Mouse (Mus musculus) liver, embryonic 11.5 days (tissue): ENCODE results near the gene Tcerg1l. TPM values are rescaled to one million over a fixed set of nuclear protein-coding genes. Genes with fewer than 3 reads are reported as not detected.

Experiments used
- ATAC-seq: fragments of 200-750 bp; cut with Nextera tagmentation; replicated peaks from 2 replicates; pipeline ENCODE4 v1.8.0; 2017; ENCODE audit warnings: moderate number of reproducible peaks, mild to moderate bottlenecking, moderate TSS enrichment, moderate library complexity; ENCODE audit not compliant: low FRiP score
- DNase-seq: peaks from one replicate; pipeline ENCODE4 v3.0.0-alpha.2; 2017; ENCODE audit warnings: low spot score
- H3K27ac ChIP-seq: fragments of 300-500 bp; sonication (generic); 2 replicates; pipeline ENCODE4 v1.5.1; 2014; ENCODE audit warnings: mild to moderate bottlenecking, low read depth, low read length, control low read depth
- H3K27me3 ChIP-seq: fragments of 300-500 bp; sonication (generic); replicated peaks from 2 replicates; pipeline ENCODE4 v1.6.1; 2014; ENCODE audit warnings: low read length, mixed read lengths; ENCODE audit not compliant: control insufficient read depth, insufficient read depth
- H3K36me3 ChIP-seq: fragments of 300-500 bp; sonication (generic); 2 replicates; pipeline ENCODE4 v1.6.1; 2014; ENCODE audit warnings: mild to moderate bottlenecking, low read length, moderate library complexity, mixed read lengths; ENCODE audit not compliant: control insufficient read depth, insufficient read depth
- H3K4me1 ChIP-seq: fragments of 300-500 bp; sonication (generic); replicated peaks from 2 replicates; pipeline ENCODE4 v1.6.1; 2014; ENCODE audit warnings: low read length, mixed read lengths; ENCODE audit not compliant: control insufficient read depth, insufficient read depth
- H3K4me2 ChIP-seq: fragments of 300-500 bp; sonication (generic); 2 replicates; pipeline ENCODE4 v1.6.1; 2014; ENCODE audit warnings: mild to moderate bottlenecking, control low read depth, moderate library complexity
- H3K4me3 ChIP-seq: fragments of 300-500 bp; sonication (generic); 2 replicates; pipeline ENCODE4 v1.5.1; 2014; ENCODE audit warnings: low read depth, low read length, control low read depth
- H3K9ac ChIP-seq: fragments of 300-500 bp; sonication (generic); 2 replicates; pipeline ENCODE4 v1.6.1; 2014; ENCODE audit warnings: low read depth, low read length, control low read depth
- H3K9me3 ChIP-seq: fragments of 300-500 bp; sonication (generic); 2 replicates; pipeline ENCODE4 v1.6.1; 2016; ENCODE audit warnings: low read length, inconsistent platforms, mixed read lengths; ENCODE audit not compliant: control insufficient read depth
- whole genome bisulfite sequencing: fragments of 180-500 bp; shearing (Covaris S2); extraction: QIAGEN DNeasy Blood & Tissue Kit; methylation state at CpG from one replicate; pipeline ENCODE4 v1.1.7; 2014; 5-methylcytosine and 5-hydroxymethylcytosine counted together
- polyA plus RNA-seq: library from polyadenylated mRNA; unstranded; fragments of >200 nt; fragmentation: Nextera tagmentation; extraction: Ambion mirVana; gene quantifications from 2 replicates; pipeline ENCODE4 v1.2.1, GENCODE M21; 2014

Tcerg1l gene
- polyA plus RNA-seq, result 0.74 and 0.84 TPM in 2 replicates

DNA sequence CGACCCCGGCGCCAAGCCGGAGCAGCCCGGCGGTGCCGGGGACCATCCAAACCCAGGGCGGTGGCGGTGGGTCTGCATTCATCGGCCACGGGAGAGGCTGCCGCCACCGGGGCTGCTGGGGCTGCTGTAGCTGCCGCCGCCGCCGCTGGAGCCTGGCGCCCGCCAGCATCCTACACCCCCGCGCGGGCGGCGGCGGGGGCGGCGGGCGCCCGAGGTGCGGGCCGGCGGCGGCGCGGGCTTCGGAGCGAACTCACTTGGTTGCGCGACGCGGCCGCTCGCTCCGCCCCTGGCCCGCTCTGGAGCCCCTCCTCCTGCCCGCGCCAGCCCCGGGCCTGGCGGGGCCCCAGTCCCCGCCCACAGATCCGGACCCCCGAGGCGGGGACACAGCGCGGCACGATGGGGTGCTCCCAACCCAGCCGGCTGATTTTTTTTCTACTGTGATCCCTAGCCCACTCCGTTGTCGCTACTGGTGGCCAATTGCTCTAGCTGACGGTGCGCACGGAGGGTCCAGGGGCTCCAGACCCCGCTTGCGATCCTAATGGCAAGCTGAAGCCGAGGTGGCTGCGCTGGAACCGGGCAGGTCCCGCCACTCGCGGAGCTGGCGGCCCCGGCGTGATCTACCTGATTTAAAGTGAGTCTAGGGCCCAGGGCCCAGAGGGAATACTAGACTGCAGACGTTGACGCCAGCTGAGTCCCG is at the start of gene Tcerg1l:
Gene Tcerg1l (minus strand): TSS at position 246 of the 697 bp plus-strand sequence.
- Histone ChIP-seq H3K4me3 (peak within 1 kb of the TSS; percentile 52), H3K4me2 (peak within 1 kb of the TSS; percentile 79), H3K4me1 (no peaks in the 10 kb centered on the region; the same call in 1 of the 2 replicates), H3K9me3 (no peaks in the 10 kb centered on the region), H3K36me3 (no peaks in the 10 kb centered on the region), H3K27ac (no peak within 1 kb of the TSS), H3K9ac (no peak within 1 kb of the TSS), H3K27me3 (peaks cover 37% of the 10 kb centered on the region)
- peak; percentile 36; the same call in 1 of the 2 replicates for ATAC-seq
- under 1% methylated on average over 72 of the region's 76 CpGs for WGBS
- DNase-seq, result peak; percentile 47

DNA sequence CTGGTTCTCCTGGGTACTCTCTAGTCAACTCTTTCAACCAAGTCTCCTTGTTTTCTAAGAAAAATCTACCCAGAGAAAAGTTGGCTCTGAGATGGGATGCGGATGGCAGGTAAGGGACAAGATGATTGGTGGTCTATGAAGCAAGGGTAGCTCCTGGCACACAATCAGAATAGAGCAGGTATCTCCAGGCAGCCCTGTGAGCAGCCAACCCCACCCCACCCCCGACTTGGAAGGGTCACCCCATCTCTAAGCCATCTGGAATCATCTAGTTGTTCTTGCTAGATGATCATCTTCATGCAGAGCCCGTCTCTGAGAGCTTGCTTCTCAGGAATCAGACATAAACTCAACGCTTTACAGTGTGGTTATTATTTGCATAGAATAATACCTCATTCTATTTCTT is 44.6 kb upstream of the Tcerg1l start:
- H3K27me3 ChIP-seq, result no peaks in the 10 kb centered on the region
- H3K4me1 ChIP-seq, result no peaks in the 10 kb centered on the region
- H3K4me2 ChIP-seq, result no peak overlapping the region
- WGBS, result 69% methylated on average over 4 of the region's 4 CpGs
- no peaks in the 10 kb centered on the region for H3K36me3 ChIP-seq
- H3K9me3 ChIP-seq, result no peaks in the 10 kb centered on the region
- no peak overlapping the region for H3K9ac ChIP-seq
- no peak for DNase-seq
- ATAC-seq, result no peak
- H3K4me3 ChIP-seq, result no peak overlapping the region
- no peak overlapping the region for H3K27ac ChIP-seq

DNA sequence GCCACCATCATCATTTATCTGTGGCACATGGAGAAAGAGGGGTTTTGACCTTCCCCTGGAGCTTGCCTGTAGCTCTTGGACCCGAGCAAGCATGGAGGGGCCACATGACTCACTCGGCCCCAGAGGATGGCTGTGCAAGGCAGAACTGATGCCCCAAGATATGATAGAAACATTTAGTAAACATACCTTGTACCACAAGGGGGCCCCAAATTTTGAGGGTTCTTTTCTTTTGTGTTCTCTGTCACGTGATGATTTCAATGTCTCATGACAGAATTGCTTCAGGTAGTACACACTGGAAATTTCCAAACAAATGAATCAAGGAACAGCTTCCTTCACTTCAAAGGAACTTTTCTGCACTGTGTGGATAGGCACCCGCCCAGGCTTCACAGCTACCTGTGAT is 35.0 kb upstream of the Tcerg1l start:
- DNase-seq, result no peak
- Histone ChIP-seq H3K4me2 (no peak overlapping the region), H3K9ac (no peak overlapping the region), H3K4me1 (no peaks in the 10 kb centered on the region), H3K9me3 (no peaks in the 10 kb centered on the region), H3K4me3 (no peak overlapping the region), H3K27me3 (no peaks in the 10 kb centered on the region), H3K36me3 (no peaks in the 10 kb centered on the region), H3K27ac (no peak overlapping the region)
- ATAC-seq, result no peak
- 55% methylated on average over 4 of the region's 4 CpGs for WGBS

DNA sequence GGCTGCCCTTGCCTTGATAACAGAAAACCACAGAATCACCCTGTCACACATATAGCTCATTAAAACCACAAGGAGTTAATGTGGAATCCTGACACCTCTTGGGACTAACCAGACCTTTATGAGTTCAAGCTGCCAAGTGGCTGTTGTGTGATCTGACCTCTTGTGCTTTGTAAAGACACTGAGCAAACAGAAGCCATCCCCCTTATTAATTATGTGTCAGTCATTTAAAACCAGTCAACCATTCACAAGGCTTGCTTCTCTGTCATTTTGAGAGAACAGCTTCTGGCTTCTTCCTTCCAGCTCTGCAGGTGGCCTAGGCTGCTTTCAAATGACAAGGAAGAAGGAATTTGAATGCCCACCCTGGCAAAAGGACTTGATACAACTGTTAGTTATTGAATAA is 33.9 kb upstream of the Tcerg1l start:
- no peak overlapping the region for H3K4me3 ChIP-seq
- no peaks in the 10 kb centered on the region for H3K27me3 ChIP-seq
- no peak overlapping the region for H3K9ac ChIP-seq
- DNase-seq (no peak), ATAC-seq (no peak)
- no peak overlapping the region for H3K4me2 ChIP-seq
- no peak overlapping the region for H3K27ac ChIP-seq
- no peaks in the 10 kb centered on the region for H3K36me3 ChIP-seq
- no peaks in the 10 kb centered on the region for H3K9me3 ChIP-seq
- no peaks in the 10 kb centered on the region for H3K4me1 ChIP-seq

DNA sequence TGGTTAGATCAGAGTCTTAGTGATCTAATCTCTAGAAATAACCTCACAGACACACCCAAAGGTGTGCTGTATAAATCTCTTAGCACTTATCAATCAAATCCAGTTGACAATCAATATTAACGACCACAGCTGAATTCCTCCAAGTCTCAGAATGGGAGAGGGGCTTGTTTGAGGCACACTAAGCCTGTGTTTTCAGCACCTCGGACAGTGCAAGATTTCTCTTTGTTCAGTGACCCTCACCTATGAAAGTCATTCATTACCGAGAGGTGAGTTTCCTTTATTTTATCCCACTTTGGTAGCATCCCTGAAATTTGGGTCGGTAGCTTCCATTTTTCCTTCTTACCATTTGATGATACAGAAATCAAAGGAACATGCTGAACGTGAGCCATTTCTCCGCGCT is 32.4 kb upstream of the Tcerg1l start:
- 55% methylated on average over 7 of the region's 7 CpGs for WGBS
- DNase-seq (no peak), ATAC-seq (no peak)
- H3K9ac ChIP-seq, result no peak overlapping the region
- no peaks in the 10 kb centered on the region for H3K9me3 ChIP-seq
- H3K27me3 ChIP-seq, result no peaks in the 10 kb centered on the region
- H3K36me3 ChIP-seq, result no peaks in the 10 kb centered on the region
- H3K4me1 ChIP-seq, result no peaks in the 10 kb centered on the region
- no peak overlapping the region for H3K4me3 ChIP-seq
- no peak overlapping the region for H3K27ac ChIP-seq
- no peak overlapping the region for H3K4me2 ChIP-seq

DNA sequence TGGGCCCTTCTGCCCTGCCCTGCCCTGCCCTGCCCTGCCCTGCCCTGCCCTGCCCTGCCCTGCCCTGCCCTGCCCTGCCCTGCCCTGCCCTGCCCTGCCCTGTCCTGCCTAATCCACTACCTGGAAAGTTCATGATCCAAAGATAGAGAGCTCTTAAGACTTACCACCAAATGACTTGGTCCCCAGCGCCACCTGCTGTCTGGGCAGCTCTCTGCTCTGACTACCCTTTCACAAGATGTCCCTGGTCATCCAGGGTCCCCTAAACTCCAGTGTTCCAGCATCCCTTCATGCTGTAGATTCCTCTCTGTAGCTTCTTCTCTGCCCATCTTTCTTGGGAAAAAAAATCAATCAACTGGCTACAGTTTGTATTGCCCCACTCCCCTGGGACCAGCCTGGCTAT is 31.3 kb upstream of the Tcerg1l start:
- DNase-seq (no peak), ATAC-seq (no peak)
- Histone ChIP-seq H3K9ac (no peak overlapping the region), H3K27ac (no peak overlapping the region), H3K27me3 (no peaks in the 10 kb centered on the region), H3K4me3 (no peak overlapping the region), H3K4me1 (no peaks in the 10 kb centered on the region), H3K36me3 (no peaks in the 10 kb centered on the region), H3K4me2 (no peak overlapping the region), H3K9me3 (no peaks in the 10 kb centered on the region)
- 46% methylated on average over 1 of the region's 1 CpGs for WGBS

DNA sequence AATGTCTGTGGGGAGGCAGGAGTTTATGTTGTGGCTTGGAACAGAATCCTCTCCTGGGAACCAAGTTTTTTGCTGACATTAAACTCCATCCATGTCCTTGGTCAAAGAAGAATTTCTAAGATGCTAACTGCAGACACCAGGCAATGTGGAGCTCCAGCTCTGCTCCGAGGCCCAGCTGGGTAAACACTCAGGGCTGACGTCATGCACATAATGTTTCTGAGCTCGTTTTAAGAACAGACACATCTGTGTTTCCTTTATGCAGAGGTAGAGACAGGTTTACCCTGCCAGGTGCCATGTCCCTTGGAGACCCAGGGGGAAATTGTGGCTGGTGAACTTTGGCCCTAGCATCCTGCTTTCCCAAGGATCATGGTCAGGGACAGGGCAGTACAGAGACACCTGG is 29.9 kb upstream of the Tcerg1l start:
- no peak overlapping the region for H3K27ac ChIP-seq
- H3K9ac ChIP-seq, result no peak overlapping the region
- ATAC-seq (no peak), DNase-seq (no peak)
- 62% methylated on average over 3 of the region's 3 CpGs for WGBS
- H3K27me3 ChIP-seq, result no peaks in the 10 kb centered on the region
- H3K4me2 ChIP-seq, result no peak overlapping the region
- no peaks in the 10 kb centered on the region for H3K9me3 ChIP-seq
- no peaks in the 10 kb centered on the region for H3K4me1 ChIP-seq
- H3K4me3 ChIP-seq, result no peak overlapping the region
- H3K36me3 ChIP-seq, result no peaks in the 10 kb centered on the region

DNA sequence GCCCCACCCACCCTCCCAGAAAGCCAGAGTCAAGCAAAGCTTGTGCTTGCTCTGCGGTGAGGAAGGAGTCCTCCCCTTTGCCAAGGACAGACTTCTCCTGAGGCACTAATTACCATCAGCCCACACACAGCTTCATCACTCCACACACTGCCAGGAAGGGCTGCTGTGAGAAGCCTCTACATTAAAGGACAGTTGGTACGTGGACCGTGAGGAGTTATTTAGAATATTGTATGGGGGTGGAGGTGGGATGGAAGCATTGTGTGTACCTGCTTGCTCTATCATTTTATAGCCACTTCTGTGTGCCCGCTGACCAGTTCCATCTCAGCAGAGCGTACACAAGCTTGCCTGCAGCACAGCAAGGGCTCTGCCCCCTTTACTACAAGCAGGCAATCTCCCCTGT is 16.0 kb upstream of the Tcerg1l start:
- ATAC-seq, result no peak
- Histone ChIP-seq H3K9ac (no peak overlapping the region), H3K27me3 (no peaks in the 10 kb centered on the region), H3K36me3 (no peaks in the 10 kb centered on the region), H3K4me3 (no peak overlapping the region), H3K4me1 (no peaks in the 10 kb centered on the region), H3K27ac (no peak overlapping the region), H3K9me3 (no peaks in the 10 kb centered on the region), H3K4me2 (no peak overlapping the region)
- 73% methylated on average over 5 of the region's 5 CpGs for WGBS
- DNase-seq, result no peak

DNA sequence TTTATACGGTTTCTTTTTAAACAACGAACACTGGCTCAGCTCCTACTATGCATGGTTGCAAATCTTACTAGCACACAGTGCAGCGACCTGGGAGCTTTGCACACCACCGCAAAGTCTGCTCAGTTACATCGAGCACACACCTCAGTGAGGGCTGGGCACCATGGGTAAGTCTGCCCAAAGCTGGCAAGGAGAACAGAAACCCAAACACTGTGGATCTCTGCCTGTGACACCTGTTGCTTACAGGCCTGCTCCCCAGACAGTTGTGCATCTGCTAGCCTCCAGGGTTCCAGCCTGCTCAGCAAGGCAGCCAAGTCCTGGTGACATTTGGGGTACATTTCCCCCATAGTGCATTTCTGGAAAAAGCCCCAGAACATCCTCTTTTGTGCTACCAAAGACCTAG is 4.1 kb upstream of the Tcerg1l start:
- Histone ChIP-seq H3K9ac (no peak overlapping the region), H3K4me1 (no peaks in the 10 kb centered on the region; the same call in 1 of the 2 replicates), H3K9me3 (no peaks in the 10 kb centered on the region), H3K27ac (no peak overlapping the region), H3K4me3 (no peak overlapping the region), H3K36me3 (no peaks in the 10 kb centered on the region), H3K4me2 (no peak overlapping the region), H3K27me3 (peaks cover 31% of the 10 kb centered on the region)
- ATAC-seq (no peak), DNase-seq (no peak)
- WGBS, result 84% methylated on average over 5 of the region's 5 CpGs
